13 mouse cellular contexts compared by ENCODE assay signal in the genomic region with DNA sequence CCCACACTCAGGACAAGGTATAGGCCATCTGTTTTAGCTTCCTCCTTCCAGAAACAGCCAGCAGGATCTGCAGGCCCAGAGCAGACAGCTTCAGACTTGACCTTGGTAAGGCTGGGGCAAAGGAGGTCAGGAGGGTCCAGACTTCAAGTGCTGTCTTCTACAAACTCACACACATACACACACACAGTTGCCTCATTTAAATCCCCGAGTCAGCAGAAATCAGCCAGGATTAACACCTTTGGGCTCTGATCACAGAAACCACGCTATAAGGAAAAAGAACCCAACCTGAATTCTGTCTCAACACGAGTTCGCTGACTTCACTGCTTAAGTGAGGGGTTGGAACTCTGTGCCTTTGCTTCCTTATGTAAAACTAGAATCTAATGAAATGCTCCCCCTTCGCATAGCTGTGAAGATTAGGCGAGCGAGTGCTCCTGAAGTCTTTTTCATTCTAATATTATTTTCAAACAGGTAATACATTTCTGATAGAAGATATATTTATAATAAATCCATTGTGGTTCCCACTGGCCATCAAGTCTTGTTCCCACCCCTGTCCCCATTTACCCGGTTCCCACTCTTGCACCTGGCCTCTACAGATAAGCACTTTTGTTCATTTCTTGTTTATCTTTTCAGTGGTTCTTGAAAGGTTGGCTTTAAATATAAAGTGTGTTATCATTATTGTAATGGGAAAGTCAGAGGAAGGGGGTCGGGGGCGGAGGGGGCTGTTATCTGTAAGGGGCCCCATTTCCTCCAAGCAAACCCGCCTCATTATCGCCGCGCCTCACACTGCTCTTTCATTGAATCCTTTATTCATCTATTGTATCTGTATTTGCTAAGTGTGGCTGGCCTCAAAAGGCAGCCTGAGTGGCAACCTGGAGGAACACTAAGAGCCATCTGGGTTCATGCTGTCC.
DNase-seq lines count a peak whose midpoint lies in the region; ATAC-seq and TF ChIP-seq lines count a peak whose summit lies in the region.
"Had no signal": no experiment of that assay in that cellular context is flagged by ENCODE, and none has a peak within 500 bp of the region (broad histone marks: within the 10 kb centered on the region; RNA-seq: fewer than 3 reads in every experiment).

No protein-coding gene starts in this region.

- no peak overlapping the region for H3K4me3 ChIP-seq in forebrain, embryonic 10.5 days
- no peak overlapping the region for H3K4me3 ChIP-seq in forebrain, embryonic 16.5 days (replicated peaks; ENCODE audit: low read length)
- no peak overlapping the region for H3K4me3 ChIP-seq in midbrain, embryonic 12.5 days
- no peak overlapping the region for H3K4me3 ChIP-seq in midbrain, embryonic 15.5 days
- no peak overlapping the region for H3K4me3 ChIP-seq in intestine, embryonic 16.5 days (ENCODE audit: low read length)
- no peak overlapping the region for H3K4me3 ChIP-seq in stomach, postnatal 0 days (ENCODE audit: low read depth, low read length)

- DNase-seq in forebrain, embryonic 10.5 days (ENCODE audit: extremely low spot score, low spot score): no peak
- peak; percentile 73 for DNase-seq in stomach, postnatal 0 days (ENCODE audit: low spot score)
- no peak for DNase-seq in thymus, postnatal 14 days
- no peak for DNase-seq in frontal cortex, postnatal 10 days (ENCODE audit: low spot score in 2 of 2)
- DNase-seq: adrenal gland, postnatal 10 days; cerebellum, postnatal 14 days; left cerebral cortex, postnatal 4 days had no signal

- H3K36me3 ChIP-seq in forebrain, embryonic 10.5 days (replicated peaks): peaks cover 13% of the 10 kb centered on the region; the same call in 1 of the 2 replicates
- no peaks in the 10 kb centered on the region; the same call in 1 of the 2 replicates for H3K36me3 ChIP-seq in forebrain, embryonic 16.5 days (ENCODE audit: control insufficient read depth, insufficient read depth)
- no peaks in the 10 kb centered on the region for H3K36me3 ChIP-seq in midbrain, embryonic 12.5 days
- no peaks in the 10 kb centered on the region for H3K36me3 ChIP-seq in midbrain, embryonic 15.5 days (replicated peaks)
- no peaks in the 10 kb centered on the region for H3K36me3 ChIP-seq in intestine, embryonic 16.5 days (ENCODE audit: control insufficient read depth, insufficient read depth, low read length)
- no peaks in the 10 kb centered on the region for H3K36me3 ChIP-seq in stomach, postnatal 0 days (ENCODE audit: control insufficient read depth, insufficient read depth, low read length)

- peaks cover 37% of the 10 kb centered on the region for H3K4me1 ChIP-seq in forebrain, embryonic 10.5 days
- H3K4me1 ChIP-seq in forebrain, embryonic 16.5 days (replicated peaks; ENCODE audit: control insufficient read depth, insufficient read depth, low read length): peaks cover 39% of the 10 kb centered on the region
- H3K4me1 ChIP-seq in midbrain, embryonic 12.5 days: peaks cover 28% of the 10 kb centered on the region
- peaks cover 36% of the 10 kb centered on the region for H3K4me1 ChIP-seq in midbrain, embryonic 15.5 days
- H3K4me1 ChIP-seq in intestine, embryonic 16.5 days (ENCODE audit: control insufficient read depth, insufficient read depth, low read length): peaks cover 16% of the 10 kb centered on the region
- no peaks in the 10 kb centered on the region for H3K4me1 ChIP-seq in stomach, postnatal 0 days (replicated peaks; ENCODE audit: control insufficient read depth, insufficient read depth)

- TF ChIP-seq CTCF in stomach, postnatal 0 days (IDR thresholded peaks at IDR 0.05; ENCODE audit: low read depth): no peak

- no peaks in the 10 kb centered on the region for H3K9me3 ChIP-seq in forebrain, embryonic 10.5 days
- H3K9me3 ChIP-seq in forebrain, embryonic 16.5 days (ENCODE audit: control insufficient read depth, low read length): no peaks in the 10 kb centered on the region
- no peaks in the 10 kb centered on the region for H3K9me3 ChIP-seq in midbrain, embryonic 12.5 days
- no peaks in the 10 kb centered on the region for H3K9me3 ChIP-seq in midbrain, embryonic 15.5 days
- H3K9me3 ChIP-seq in intestine, embryonic 16.5 days (ENCODE audit: control insufficient read depth, low read length): no peaks in the 10 kb centered on the region
- no peaks in the 10 kb centered on the region for H3K9me3 ChIP-seq in stomach, postnatal 0 days (ENCODE audit: control insufficient read depth, low read length)

- no peaks in the 10 kb centered on the region for H3K27me3 ChIP-seq in forebrain, embryonic 10.5 days (ENCODE audit: poor library complexity, severe bottlenecking)
- no peaks in the 10 kb centered on the region for H3K27me3 ChIP-seq in forebrain, embryonic 16.5 days (replicated peaks; ENCODE audit: control insufficient read depth, insufficient read depth, low read length)
- no peaks in the 10 kb centered on the region for H3K27me3 ChIP-seq in midbrain, embryonic 12.5 days
- no peaks in the 10 kb centered on the region for H3K27me3 ChIP-seq in midbrain, embryonic 15.5 days (replicated peaks)
- no peaks in the 10 kb centered on the region for H3K27me3 ChIP-seq in intestine, embryonic 16.5 days (replicated peaks; ENCODE audit: control insufficient read depth, insufficient read depth, low read length)
- H3K27me3 ChIP-seq in stomach, postnatal 0 days (ENCODE audit: control insufficient read depth, insufficient read depth, low read length): no peaks in the 10 kb centered on the region
- H3K27me3 ChIP-seq: Patski had no signal

- no peak overlapping the region for H3K9ac ChIP-seq in forebrain, embryonic 16.5 days (replicated peaks; ENCODE audit: low read depth, low read length)
- no peak overlapping the region for H3K9ac ChIP-seq in midbrain, embryonic 12.5 days (replicated peaks)
- no peak overlapping the region for H3K9ac ChIP-seq in midbrain, embryonic 15.5 days
- no peak overlapping the region for H3K9ac ChIP-seq in intestine, embryonic 16.5 days (ENCODE audit: low read depth, low read length)
- H3K9ac ChIP-seq in stomach, postnatal 0 days (ENCODE audit: low read length): no peak overlapping the region

- WGBS in forebrain, embryonic 10.5 days: 68% methylated on average over 14 of the region's 14 CpGs
- WGBS in forebrain, embryonic 16.5 days: 51% methylated on average over 14 of the region's 14 CpGs
- WGBS in midbrain, embryonic 12.5 days: 54% methylated on average over 14 of the region's 14 CpGs
- WGBS in midbrain, embryonic 15.5 days: 61% methylated on average over 14 of the region's 14 CpGs
- 62% methylated on average over 14 of the region's 14 CpGs for WGBS in intestine, embryonic 16.5 days
- WGBS in stomach, postnatal 0 days: 55% methylated on average over 14 of the region's 14 CpGs

- H3K27ac ChIP-seq in forebrain, embryonic 10.5 days: peak overlapping the region; percentile 63
- H3K27ac ChIP-seq in forebrain, embryonic 16.5 days (ENCODE audit: low read length): no peak overlapping the region
- H3K27ac ChIP-seq in midbrain, embryonic 12.5 days (replicated peaks): peak overlapping the region; percentile 39; the same call in 1 of the 2 replicates
- no peak overlapping the region for H3K27ac ChIP-seq in midbrain, embryonic 15.5 days
- no peak overlapping the region for H3K27ac ChIP-seq in intestine, embryonic 16.5 days (ENCODE audit: low read length)
- H3K27ac ChIP-seq in stomach, postnatal 0 days (replicated peaks): peak overlapping the region; percentile 40; the same call in 1 of the 2 replicates
- H3K27ac ChIP-seq: macrophage had no signal

- no peak for ATAC-seq in forebrain, embryonic 16.5 days
- ATAC-seq in midbrain, embryonic 12.5 days (ENCODE audit: low FRiP score, low read depth): 0 out of 2 replicates have a peak, but pooled peaks have one; percentile 13
- no peak for ATAC-seq in midbrain, embryonic 15.5 days (replicated peaks)
- ATAC-seq in intestine, embryonic 16.5 days: peak; percentile 47
- peak; percentile 61 for ATAC-seq in stomach, postnatal 0 days (ENCODE audit: low FRiP score, low TSS enrichment)
- ATAC-seq: Patski had no signal

- no peak for TF ChIP-seq EP300 in stomach, postnatal 0 days (optimal IDR thresholded peaks at IDR 0.05)

- H3K4me2 ChIP-seq in forebrain, embryonic 16.5 days (ENCODE audit: low read length): no peak overlapping the region
- no peak overlapping the region for H3K4me2 ChIP-seq in midbrain, embryonic 12.5 days (replicated peaks)
- no peak overlapping the region for H3K4me2 ChIP-seq in midbrain, embryonic 15.5 days
- H3K4me2 ChIP-seq in intestine, embryonic 16.5 days (ENCODE audit: low read depth, low read length): no peak overlapping the region
- no peak overlapping the region for H3K4me2 ChIP-seq in stomach, postnatal 0 days (replicated peaks; ENCODE audit: low read depth)

Comparison
In these comparisons a context has a peak if more than half of its experiments do, and no peak if none do; other contexts are left out.
1. H3K27ac ChIP-seq: peak in forebrain, embryonic 10.5 days (single experiment), midbrain, embryonic 12.5 days (single experiment) and stomach, postnatal 0 days (single experiment); none in forebrain, embryonic 16.5 days (single experiment), midbrain, embryonic 15.5 days (single experiment) and intestine, embryonic 16.5 days (single experiment).
2. ATAC-seq: peak in midbrain, embryonic 12.5 days (single experiment), intestine, embryonic 16.5 days (single experiment) and stomach, postnatal 0 days (single experiment); none in forebrain, embryonic 16.5 days (single experiment) and midbrain, embryonic 15.5 days (single experiment).